Mouse (Mus musculus) kidney, adult 2 months (tissue): Measurements from ENCODE around the gene Nmur1. TPM values are rescaled to one million over a fixed set of nuclear protein-coding genes. Genes with fewer than 3 reads are reported as not detected.
A peak's percentile ranks its signal among the peaks of the same experiment; 100 is the strongest.

Experiments
- DNase-seq: peaks from one replicate; pipeline ENCODE4 v3.0.0; 2021
- H3K27ac ChIP-seq: fragments of 200-500 bp; 2 replicates; pipeline ENCODE4 v1.5.1; 2012; ENCODE audit warnings: low read depth, low read length, control low read depth, inconsistent platforms; ENCODE audit not compliant: insufficient read depth
- H3K27me3 ChIP-seq: fragments of 200-500 bp; replicated peaks from 2 replicates; pipeline ENCODE4 v1.6.1; 2012; ENCODE audit warnings: mild to moderate bottlenecking, moderate library complexity, low read length, inconsistent platforms; ENCODE audit not compliant: control insufficient read depth, insufficient read depth
- H3K36me3 ChIP-seq: fragments of 200-500 bp; 2 replicates; pipeline ENCODE4 v1.6.1; 2012; ENCODE audit warnings: mild to moderate bottlenecking, moderate library complexity, low read length, inconsistent platforms; ENCODE audit not compliant: control insufficient read depth, insufficient read depth
- H3K4me1 ChIP-seq: fragments of 200-500 bp; 2 replicates; pipeline ENCODE4 v1.6.1; 2011; ENCODE audit warnings: low read length; ENCODE audit not compliant: control insufficient read depth, insufficient read depth
- H3K4me3 ChIP-seq: fragments of 200-500 bp; 2 replicates; pipeline ENCODE4 v1.5.1; 2011; ENCODE audit warnings: mild to moderate bottlenecking, low read depth, low read length, control low read depth; ENCODE audit not compliant: insufficient read depth
- CTCF ChIP-seq: fragments of 200-500 bp; conservative IDR thresholded peaks from 2 replicates; pipeline ENCODE4 v1.5.1; 2011; ENCODE audit warnings: low read depth, mild to moderate bottlenecking, control low read depth, low read length, moderate library complexity, mixed read lengths; ENCODE audit not compliant: insufficient read depth, insufficient read length
- POLR2A ChIP-seq: fragments of 200-500 bp; IDR thresholded peaks from one replicate; pipeline ENCODE4 v1.6.1; 2011; ENCODE audit warnings: low read depth, low read length, control low read depth
- WGBS: fragments of 180-500 bp; shearing (Covaris S2); methylation state at CpG from one replicate; pipeline ENCODE4 v1.1.7; 2018; 5-methylcytosine and 5-hydroxymethylcytosine counted together
- polyA plus RNA-seq: library from polyadenylated mRNA; depleted of rRNA; stranded (reverse); fragments of >200 nt; gene quantifications from 2 replicates; pipeline ENCODE4 v1.2.3, GENCODE M21; 2012

Gene Nmur1
- polyA plus RNA-seq, 1 experiment, result 0.23 TPM

- peaks cover 9% of the 10 kb centered on the region for H3K4me1 ChIP-seq
- H3K27me3 ChIP-seq, result no peaks in the 10 kb centered on the region
- no peak overlapping the region for H3K4me3 ChIP-seq
- H3K36me3 ChIP-seq, result no peaks in the 10 kb centered on the region
- DNase-seq, result peak; percentile 69
- TF ChIP-seq POLR2A (no peak), CTCF (no peak)
- whole genome bisulfite sequencing, result 57% methylated on average over 13 of the region's 13 CpGs
- H3K27ac ChIP-seq, result peak overlapping the region; percentile 89
Measured at GRCm38 (mm10) chr1:86447596-86448171, 21.7 kb upstream of the Nmur1 start.

DNA sequence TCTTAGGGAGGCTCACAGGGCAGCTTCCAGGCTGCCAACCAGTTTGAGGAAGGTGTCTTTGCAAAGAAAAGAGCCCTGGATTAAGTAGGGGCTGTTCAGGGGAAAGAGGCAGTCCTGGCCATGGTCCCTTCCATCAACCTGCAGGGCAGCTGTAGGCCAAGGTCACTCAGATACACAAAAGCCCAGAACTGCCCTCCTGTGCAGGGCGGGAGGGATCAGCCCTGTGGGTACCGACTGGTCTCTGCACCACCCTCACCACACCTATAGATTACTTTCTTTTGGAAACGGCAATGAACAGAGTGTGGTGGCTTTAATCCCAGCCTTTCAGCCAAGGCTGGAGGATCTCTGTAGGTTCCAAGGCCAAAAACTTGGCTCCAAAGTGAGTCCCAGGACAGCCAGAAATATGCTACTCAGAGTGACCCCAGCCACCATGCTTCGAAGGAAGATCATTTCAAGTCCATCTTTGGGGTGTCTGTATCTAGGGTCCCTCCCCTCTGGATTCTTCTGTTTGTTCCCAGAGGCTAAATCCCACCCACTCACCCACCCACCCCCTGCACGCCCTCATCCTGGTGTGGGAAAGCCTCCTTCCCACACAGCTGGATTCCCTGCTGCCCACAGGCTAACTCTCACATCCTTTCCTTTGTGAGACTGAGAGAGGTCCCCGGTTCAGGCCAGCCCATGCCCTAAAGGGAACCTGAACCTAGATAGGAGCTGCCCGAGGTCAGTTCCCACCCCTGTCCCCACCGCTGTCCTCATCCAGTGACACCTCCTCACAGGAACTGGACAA is 17.6 kb upstream of the Nmur1 start:
- peaks cover 14% of the 10 kb centered on the region for H3K4me1 ChIP-seq
- TF ChIP-seq POLR2A (no peak), CTCF (no peak)
- no peaks in the 10 kb centered on the region for H3K27me3 ChIP-seq
- no peaks in the 10 kb centered on the region for H3K36me3 ChIP-seq
- 51% methylated on average over 8 of the region's 8 CpGs for WGBS
- peak overlapping the region; percentile 100 for H3K27ac ChIP-seq
- no peak overlapping the region for H3K4me3 ChIP-seq
- DNase-seq, result no peak

GRCm38 (mm10) chr1:86442832-86443231 is 16.8 kb upstream of the Nmur1 start:
- 3% methylated on average over 24 of the region's 24 CpGs for WGBS
- no peaks in the 10 kb centered on the region for H3K27me3 ChIP-seq
- TF ChIP-seq POLR2A (peak; percentile 23), CTCF (no peak)
- no peak for DNase-seq
- peak overlapping the region; percentile 64 for H3K4me3 ChIP-seq
- peak overlapping the region; percentile 100 for H3K27ac ChIP-seq
- peaks cover 12% of the 10 kb centered on the region for H3K4me1 ChIP-seq
- H3K36me3 ChIP-seq, result no peaks in the 10 kb centered on the region

DNA sequence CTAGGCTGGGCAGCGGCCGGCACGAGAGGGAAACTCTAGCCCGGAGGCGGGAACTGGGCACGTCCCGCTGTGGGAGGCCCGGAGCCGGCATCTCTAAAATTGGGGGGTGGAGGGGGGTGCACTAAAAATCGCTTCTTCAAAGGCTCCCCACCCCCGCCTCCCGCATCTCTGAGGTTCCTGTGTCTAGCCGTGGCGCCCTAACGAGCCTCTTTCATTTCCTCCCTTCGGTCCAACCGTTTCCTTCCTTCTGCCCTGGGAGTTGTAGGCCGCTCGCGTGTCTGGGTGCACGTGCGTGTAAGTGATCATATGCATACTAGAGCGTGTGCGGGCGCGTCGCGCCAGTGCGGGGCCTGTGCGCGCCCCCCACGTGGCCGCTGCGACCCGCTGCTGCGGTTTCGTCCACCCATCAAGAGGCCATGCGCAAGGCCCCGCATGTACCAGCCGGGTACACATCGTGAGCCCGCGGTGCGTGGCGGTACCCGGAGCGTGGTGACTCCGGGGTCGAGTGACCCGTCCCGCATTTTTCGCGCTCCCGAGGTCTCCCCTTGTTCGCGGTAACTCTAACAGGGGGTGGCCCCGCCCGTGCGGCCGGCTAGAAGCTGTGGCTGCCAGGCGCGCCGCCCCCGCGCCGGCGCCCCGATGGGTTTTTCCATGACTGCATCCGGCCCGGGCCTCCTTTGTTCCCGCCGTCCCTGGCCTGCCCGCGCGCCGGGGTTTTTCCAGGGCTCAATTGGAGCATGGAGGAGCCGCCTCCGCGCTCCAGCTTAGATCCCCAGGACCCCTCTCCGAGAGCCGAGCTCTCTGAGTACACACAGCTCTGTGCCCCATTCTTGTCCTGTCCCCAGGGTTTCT is 16.2 kb upstream of the Nmur1 start:
- Histone ChIP-seq H3K27me3 (no peaks in the 10 kb centered on the region), H3K4me3 (peak overlapping the region; percentile 64), H3K27ac (peak overlapping the region; percentile 100), H3K4me1 (peaks cover 15% of the 10 kb centered on the region), H3K36me3 (no peaks in the 10 kb centered on the region)
- no peak for TF ChIP-seq CTCF
- TF ChIP-seq POLR2A, result no peak
- under 1% methylated on average over 81 of the region's 81 CpGs for WGBS
- peak; percentile 94 for DNase-seq

- WGBS, result 3% methylated on average over 5 of the region's 5 CpGs
- Histone ChIP-seq H3K27ac (peak overlapping the region; percentile 100), H3K4me1 (peaks cover 19% of the 10 kb centered on the region), H3K36me3 (no peaks in the 10 kb centered on the region), H3K4me3 (peak overlapping the region; percentile 64), H3K27me3 (no peaks in the 10 kb centered on the region)
- no peak for DNase-seq
- TF ChIP-seq CTCF (no peak), POLR2A (no peak)
Measured at GRCm38 (mm10) chr1:86441724-86441979, 15.6 kb upstream of the Nmur1 start.

GRCm38 (mm10) chr1:86440887-86441723 is 15.1 kb upstream of the Nmur1 start:
- peak; percentile 77 for DNase-seq
- Histone ChIP-seq H3K4me3 (peak overlapping the region; percentile 64), H3K27me3 (no peaks in the 10 kb centered on the region), H3K4me1 (peaks cover 20% of the 10 kb centered on the region), H3K36me3 (no peaks in the 10 kb centered on the region), H3K27ac (peak overlapping the region; percentile 100)
- WGBS, result under 1% methylated on average over 27 of the region's 29 CpGs
- TF ChIP-seq CTCF, result no peak
- TF ChIP-seq POLR2A, result no peak
